Mouse (Mus musculus): ENCODE measurements around the gene Gm17334. TPM values are rescaled to one million over a fixed set of nuclear protein-coding genes. Genes with fewer than 3 reads are reported as not detected.

Gm17334 gene
- total and polyA plus RNA-seq, 3 experiments, result not detected

DNA sequence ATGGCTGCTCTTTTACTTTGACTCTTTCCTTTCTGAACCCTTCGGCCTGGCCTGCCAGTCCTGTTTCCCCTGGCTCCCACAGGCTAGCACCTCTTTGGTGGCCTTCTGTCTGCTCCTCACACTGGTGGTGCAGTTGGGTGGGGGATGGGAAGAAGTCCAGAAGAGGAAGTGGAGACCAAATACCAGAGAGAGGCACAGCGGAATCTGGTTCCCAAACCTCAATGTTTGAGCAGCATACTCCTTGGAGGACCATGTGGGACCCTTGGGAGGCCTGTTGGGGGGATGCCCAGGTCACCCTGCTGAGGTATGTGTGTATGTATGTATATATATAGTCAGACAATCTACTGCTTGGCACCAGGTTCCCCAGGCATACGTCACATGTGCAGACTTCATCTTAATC lies 21.0 kb upstream of the Gm17334 start:
- no peaks in the 10 kb centered on the region; a peak in 2 of 4 replicates for H3K27me3 ChIP-seq (ENCODE audit: control insufficient read depth in 1 of 2, insufficient read depth in 2 of 2, low read length in 2 of 2)
- no peak overlapping the region for H3K9ac ChIP-seq (ENCODE audit: control insufficient read depth, low read depth, low read length, poor library complexity, severe bottlenecking)
- no peak for DNase-seq (ENCODE audit: low read depth, low spot score)
- H3K9me3 ChIP-seq (replicated peaks; ENCODE audit: insufficient read depth, low read length), result no peaks in the 10 kb centered on the region
- no peak overlapping the region for H3K27ac ChIP-seq (ENCODE audit: control insufficient read depth, low read depth, low read length)
- no peaks in the 10 kb centered on the region for H3K36me3 ChIP-seq (ENCODE audit: control insufficient read depth in 1 of 2, insufficient read depth in 2 of 2, low read length in 2 of 2)
- TF ChIP-seq CHD1 (IDR thresholded peaks at IDR 0.05; ENCODE audit: low read depth, low read length) (no peak), CHD2 (IDR thresholded peaks at IDR 0.05; ENCODE audit: low read length) (no peak), HCFC1 (IDR thresholded peaks at IDR 0.05; ENCODE audit: low read depth, low read length) (no peak), MEF2A (IDR thresholded peaks at IDR 0.05; ENCODE audit: extremely low read depth, insufficient replicate concordance, low read depth, low read length, poor library complexity, severe bottlenecking) (no peak), CTCF (IDR thresholded peaks at IDR 0.05 in 2 of 3, conservative IDR thresholded peaks at IDR 0.05 in 1 of 3; ENCODE audit: control insufficient read depth in 1 of 3, insufficient read depth in 1 of 3, low read depth in 2 of 3, low read length in 3 of 3, poor library complexity in 1 of 3, severe bottlenecking in 1 of 3) (no peak), RAD21 (IDR thresholded peaks at IDR 0.05; ENCODE audit: low read depth, low read length) (no peak), USF1 (IDR thresholded peaks at IDR 0.05; ENCODE audit: low read depth, low read length) (no peak), BHLHE40 (IDR thresholded peaks at IDR 0.05; ENCODE audit: borderline replicate concordance, low read depth, low read length) (no peak), TCF12 (IDR thresholded peaks at IDR 0.05; ENCODE audit: low read depth, low read length) (no peak), POLR2AphosphoS5 (IDR thresholded peaks at IDR 0.05; ENCODE audit: borderline replicate concordance, low read depth, low read length) (no peak), SMC3 (IDR thresholded peaks at IDR 0.05; ENCODE audit: low read depth, low read length) (no peak), SIN3A (IDR thresholded peaks at IDR 0.05; ENCODE audit: low read length) (no peak), ZC3H11A (IDR thresholded peaks at IDR 0.05; ENCODE audit: low read depth, low read length) (no peak), E2F4 (IDR thresholded peaks at IDR 0.05; ENCODE audit: borderline replicate concordance, low read depth, low read length) (no peak)
- H3K4me1 ChIP-seq (ENCODE audit: control insufficient read depth in 1 of 2, insufficient read depth in 2 of 2, low read length in 2 of 2), result no peaks in the 10 kb centered on the region
- no peak overlapping the region for H3K4me3 ChIP-seq (ENCODE audit: control insufficient read depth in 1 of 2, insufficient read depth in 1 of 2, low read depth in 2 of 2, low read length in 2 of 2)
- H3K79me2 ChIP-seq (ENCODE audit: control insufficient read depth, insufficient read depth, low read length, poor library complexity), result no peaks in the 10 kb centered on the region

DNA sequence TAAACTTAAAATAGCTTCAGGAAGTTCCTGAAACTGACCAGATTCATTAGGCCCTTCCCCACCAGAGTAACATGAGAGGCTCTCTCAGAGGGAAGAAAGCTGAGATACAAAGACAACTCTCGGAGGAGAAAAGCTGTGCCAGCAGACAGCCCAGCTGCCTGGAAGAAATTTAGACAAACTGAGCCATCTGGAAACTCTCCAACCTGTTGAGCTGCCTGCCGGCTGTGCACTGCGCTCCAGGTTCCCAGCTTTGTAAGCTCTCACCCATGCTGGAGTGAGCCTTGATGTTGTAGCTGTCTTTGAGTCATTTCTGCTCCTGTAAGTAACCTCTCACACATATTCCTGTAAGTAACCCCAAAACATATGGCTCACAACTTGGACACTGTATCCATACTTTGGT lies 20.0 kb upstream of the Gm17334 start:
- Histone ChIP-seq H3K27me3 (ENCODE audit: control insufficient read depth in 1 of 2, insufficient read depth in 2 of 2, low read length in 2 of 2) (no peaks in the 10 kb centered on the region; a peak in 2 of 4 replicates), H3K9ac (ENCODE audit: control insufficient read depth, low read depth, low read length, poor library complexity, severe bottlenecking) (no peak overlapping the region), H3K79me2 (ENCODE audit: control insufficient read depth, insufficient read depth, low read length, poor library complexity) (no peaks in the 10 kb centered on the region), H3K4me3 (ENCODE audit: control insufficient read depth in 1 of 2, insufficient read depth in 1 of 2, low read depth in 2 of 2, low read length in 2 of 2) (no peak overlapping the region), H3K27ac (ENCODE audit: control insufficient read depth, low read depth, low read length) (no peak overlapping the region), H3K36me3 (ENCODE audit: control insufficient read depth in 1 of 2, insufficient read depth in 2 of 2, low read length in 2 of 2) (no peaks in the 10 kb centered on the region), H3K9me3 (replicated peaks; ENCODE audit: insufficient read depth, low read length) (no peaks in the 10 kb centered on the region), H3K4me1 (ENCODE audit: control insufficient read depth in 1 of 2, insufficient read depth in 2 of 2, low read length in 2 of 2) (no peaks in the 10 kb centered on the region)
- no peak for TF ChIP-seq NRF1 (IDR thresholded peaks at IDR 0.05; ENCODE audit: insufficient read depth, low read depth, low read length, poor library complexity, severe bottlenecking)
- no peak for TF ChIP-seq TBP (IDR thresholded peaks at IDR 0.05; ENCODE audit: low read depth, low read length)
- no peak for TF ChIP-seq POLR2AphosphoS2 (IDR thresholded peaks at IDR 0.05; ENCODE audit: low read length)
- no peak for TF ChIP-seq MYB (IDR thresholded peaks at IDR 0.05; ENCODE audit: low read depth, low read length)
- no peak for TF ChIP-seq SIN3A (IDR thresholded peaks at IDR 0.05; ENCODE audit: low read length)
- TF ChIP-seq MAX (IDR thresholded peaks at IDR 0.05; ENCODE audit: low read length), result no peak
- TF ChIP-seq BHLHE40 (IDR thresholded peaks at IDR 0.05; ENCODE audit: borderline replicate concordance, low read depth, low read length), result no peak
- no peak for TF ChIP-seq USF1 (IDR thresholded peaks at IDR 0.05; ENCODE audit: low read depth, low read length)
- no peak for DNase-seq (ENCODE audit: low read depth, low spot score)

Measured in MEL (cell line).